Mouse (Mus musculus): ENCODE results near the gene Slc25a45. TPM values are rescaled to one million over a fixed set of nuclear protein-coding genes. Genes with fewer than 3 reads are reported as not detected.

Slc25a45 gene
- polyA plus RNA-seq, 1 experiment from 2014 or later: 3.0 TPM

- DNase-seq (ENCODE audit: low spot score) (no peak), ATAC-seq (ENCODE audit: low read depth) (no peak)
- peaks cover 70% of the 10 kb centered on the region for H3K4me1 ChIP-seq (ENCODE audit: control insufficient read depth, insufficient read depth, low read length)
- no peaks in the 10 kb centered on the region for H3K27me3 ChIP-seq (replicated peaks; ENCODE audit: control insufficient read depth, insufficient read depth, low read length)
- H3K36me3 ChIP-seq (ENCODE audit: control insufficient read depth, insufficient read depth, low read length): no peaks in the 10 kb centered on the region
- H3K4me2 ChIP-seq (ENCODE audit: low read depth, low read length): peak overlapping the region; percentile 57
- no peaks in the 10 kb centered on the region for H3K9me3 ChIP-seq (ENCODE audit: control insufficient read depth, low read length)
- peak overlapping the region; percentile 96 for H3K27ac ChIP-seq (replicated peaks; ENCODE audit: low read depth, low read length)
- WGBS: 64% methylated on average over 12 of the region's 12 CpGs
- H3K4me3 ChIP-seq (ENCODE audit: low read depth, low read length): peak overlapping the region; percentile 32
- peak overlapping the region; percentile 60 for H3K9ac ChIP-seq (ENCODE audit: low read depth, low read length)
Measured at GRCm38 (mm10) chr19:5844831-5845318, 32.7 kb upstream of the Slc25a45 start.

GRCm38 (mm10) chr19:5845319-5846135 is 32.1 kb upstream of the Slc25a45 start:
- ATAC-seq (ENCODE audit: low read depth): peak; percentile 26
- H3K4me3 ChIP-seq (ENCODE audit: low read depth, low read length): peak overlapping the region; percentile 32

GRCm38 (mm10) chr19:5846154-5846553 is 31.5 kb upstream of the Slc25a45 start:
- DNase-seq (ENCODE audit: low spot score) (no peak), ATAC-seq (ENCODE audit: low read depth) (peak; percentile 31)
- WGBS: under 1% methylated on average over 7 of the region's 7 CpGs
- Histone ChIP-seq H3K4me3 (ENCODE audit: low read depth, low read length) (peak overlapping the region; percentile 32), H3K27me3 (replicated peaks; ENCODE audit: control insufficient read depth, insufficient read depth, low read length) (no peaks in the 10 kb centered on the region), H3K9ac (ENCODE audit: low read depth, low read length) (peak overlapping the region; percentile 54), H3K9me3 (ENCODE audit: control insufficient read depth, low read length) (no peaks in the 10 kb centered on the region), H3K4me1 (ENCODE audit: control insufficient read depth, insufficient read depth, low read length) (peaks cover 68% of the 10 kb centered on the region), H3K36me3 (ENCODE audit: control insufficient read depth, insufficient read depth, low read length) (no peaks in the 10 kb centered on the region), H3K4me2 (ENCODE audit: low read depth, low read length) (peak overlapping the region; percentile 57), H3K27ac (replicated peaks; ENCODE audit: low read depth, low read length) (peak overlapping the region; percentile 96)

More at GRCm38 (mm10) chr19:5845319-5846135, 32.1 kb upstream of the Slc25a45 start:
- 5% methylated on average over 44 of the region's 45 CpGs for WGBS
- Histone ChIP-seq H3K27me3 (replicated peaks; ENCODE audit: control insufficient read depth, insufficient read depth, low read length) (no peaks in the 10 kb centered on the region), H3K9me3 (ENCODE audit: control insufficient read depth, low read length) (no peaks in the 10 kb centered on the region), H3K36me3 (ENCODE audit: control insufficient read depth, insufficient read depth, low read length) (no peaks in the 10 kb centered on the region), H3K4me2 (ENCODE audit: low read depth, low read length) (peak overlapping the region; percentile 57), H3K9ac (ENCODE audit: low read depth, low read length) (peak overlapping the region; percentile 60), H3K27ac (replicated peaks; ENCODE audit: low read depth, low read length) (peak overlapping the region; percentile 96), H3K4me1 (ENCODE audit: control insufficient read depth, insufficient read depth, low read length) (peaks cover 68% of the 10 kb centered on the region)
- DNase-seq (ENCODE audit: low spot score): peak; percentile 95

GRCm38 (mm10) chr19:5846557-5847305 is 30.9 kb upstream of the Slc25a45 start:
- Histone ChIP-seq H3K27me3 (replicated peaks; ENCODE audit: control insufficient read depth, insufficient read depth, low read length) (no peaks in the 10 kb centered on the region), H3K36me3 (ENCODE audit: control insufficient read depth, insufficient read depth, low read length) (peaks cover under 1% of the 10 kb centered on the region; the same call in 1 of the 2 replicates), H3K4me2 (ENCODE audit: low read depth, low read length) (peak overlapping the region; percentile 57), H3K4me3 (ENCODE audit: low read depth, low read length) (peak overlapping the region; percentile 32), H3K9ac (ENCODE audit: low read depth, low read length) (peak overlapping the region; percentile 54), H3K27ac (replicated peaks; ENCODE audit: low read depth, low read length) (peak overlapping the region; percentile 96), H3K4me1 (ENCODE audit: control insufficient read depth, insufficient read depth, low read length) (peaks cover 65% of the 10 kb centered on the region), H3K9me3 (ENCODE audit: control insufficient read depth, low read length) (no peaks in the 10 kb centered on the region)
- 5% methylated on average over 16 of the region's 16 CpGs for WGBS
- peak; percentile 97 for DNase-seq (ENCODE audit: low spot score)
- peak; percentile 87 for ATAC-seq (ENCODE audit: low read depth)

- peak overlapping the region; percentile 57 for H3K4me2 ChIP-seq (ENCODE audit: low read depth, low read length)
- ATAC-seq (ENCODE audit: low read depth): no peak
- 0 out of 2 replicates have a peak overlapping the region, but pooled peaks have one; percentile 32 for H3K4me3 ChIP-seq (ENCODE audit: low read depth, low read length)
- H3K9ac ChIP-seq (ENCODE audit: low read depth, low read length): peak overlapping the region; percentile 54
- H3K27ac ChIP-seq (replicated peaks; ENCODE audit: low read depth, low read length): peak overlapping the region; percentile 96
- 44% methylated on average over 4 of the region's 4 CpGs for WGBS
- no peaks in the 10 kb centered on the region for H3K9me3 ChIP-seq (ENCODE audit: control insufficient read depth, low read length)
- no peak for DNase-seq (ENCODE audit: low spot score)
- H3K27me3 ChIP-seq (replicated peaks; ENCODE audit: control insufficient read depth, insufficient read depth, low read length): no peaks in the 10 kb centered on the region
- peaks cover 64% of the 10 kb centered on the region for H3K4me1 ChIP-seq (ENCODE audit: control insufficient read depth, insufficient read depth, low read length)
- H3K36me3 ChIP-seq (ENCODE audit: control insufficient read depth, insufficient read depth, low read length): peaks cover 7% of the 10 kb centered on the region
Measured at GRCm38 (mm10) chr19:5847306-5847796, 30.3 kb upstream of the Slc25a45 start.

- peaks cover 15% of the 10 kb centered on the region for H3K36me3 ChIP-seq (ENCODE audit: control insufficient read depth, insufficient read depth, low read length)
- no peak for ATAC-seq (ENCODE audit: low read depth)
- H3K4me3 ChIP-seq (ENCODE audit: low read depth, low read length): no peak overlapping the region; the same call in 1 of the 2 replicates
- DNase-seq (ENCODE audit: low spot score): no peak
- no peaks in the 10 kb centered on the region for H3K9me3 ChIP-seq (ENCODE audit: control insufficient read depth, low read length)
- WGBS: 38% methylated on average over 14 of the region's 14 CpGs
- no peaks in the 10 kb centered on the region for H3K27me3 ChIP-seq (replicated peaks; ENCODE audit: control insufficient read depth, insufficient read depth, low read length)
- peak overlapping the region; percentile 47 for H3K9ac ChIP-seq (ENCODE audit: low read depth, low read length)
- peak overlapping the region; percentile 96 for H3K27ac ChIP-seq (replicated peaks; ENCODE audit: low read depth, low read length)
- H3K4me1 ChIP-seq (ENCODE audit: control insufficient read depth, insufficient read depth, low read length): peaks cover 55% of the 10 kb centered on the region
- H3K4me2 ChIP-seq (ENCODE audit: low read depth, low read length): peak overlapping the region; percentile 57
Measured at GRCm38 (mm10) chr19:5848032-5848825, 29.4 kb upstream of the Slc25a45 start.

- H3K27me3 ChIP-seq (replicated peaks; ENCODE audit: control insufficient read depth, insufficient read depth, low read length): no peaks in the 10 kb centered on the region
- H3K36me3 ChIP-seq (ENCODE audit: control insufficient read depth, insufficient read depth, low read length): peaks cover 15% of the 10 kb centered on the region
- no peaks in the 10 kb centered on the region for H3K9me3 ChIP-seq (ENCODE audit: control insufficient read depth, low read length)
- peak overlapping the region; percentile 96 for H3K27ac ChIP-seq (replicated peaks; ENCODE audit: low read depth, low read length)
- peaks cover 47% of the 10 kb centered on the region for H3K4me1 ChIP-seq (ENCODE audit: control insufficient read depth, insufficient read depth, low read length)
- ATAC-seq (ENCODE audit: low read depth): no peak
- no peak for DNase-seq (ENCODE audit: low spot score)
- 26% methylated on average over 13 of the region's 13 CpGs for WGBS
- H3K4me2 ChIP-seq (ENCODE audit: low read depth, low read length): peak overlapping the region; percentile 57
- H3K9ac ChIP-seq (ENCODE audit: low read depth, low read length): peak overlapping the region; percentile 47
- no peak overlapping the region for H3K4me3 ChIP-seq (ENCODE audit: low read depth, low read length)
Measured at GRCm38 (mm10) chr19:5848826-5849672, 28.6 kb upstream of the Slc25a45 start.

Measured in embryonic facial prominence, embryonic 14.5 days (tissue).